Mouse (Mus musculus) kidney, adult 2 months (tissue): ENCODE results near the gene Cadps. TPM values are rescaled to one million over a fixed set of nuclear protein-coding genes. Genes with fewer than 3 reads are reported as not detected.

Source experiments
- DNase-seq: peaks from one replicate; pipeline ENCODE4 v3.0.0; 2021
- H3K27ac ChIP-seq: fragments of 200-500 bp; 2 replicates; pipeline ENCODE4 v1.5.1; 2012; ENCODE audit warnings: low read depth, low read length, control low read depth, inconsistent platforms; ENCODE audit not compliant: insufficient read depth
- H3K27me3 ChIP-seq: fragments of 200-500 bp; replicated peaks from 2 replicates; pipeline ENCODE4 v1.6.1; 2012; ENCODE audit warnings: mild to moderate bottlenecking, moderate library complexity, low read length, inconsistent platforms; ENCODE audit not compliant: control insufficient read depth, insufficient read depth
- H3K36me3 ChIP-seq: fragments of 200-500 bp; 2 replicates; pipeline ENCODE4 v1.6.1; 2012; ENCODE audit warnings: mild to moderate bottlenecking, moderate library complexity, low read length, inconsistent platforms; ENCODE audit not compliant: control insufficient read depth, insufficient read depth
- H3K4me1 ChIP-seq: fragments of 200-500 bp; 2 replicates; pipeline ENCODE4 v1.6.1; 2011; ENCODE audit warnings: low read length; ENCODE audit not compliant: control insufficient read depth, insufficient read depth
- H3K4me3 ChIP-seq: fragments of 200-500 bp; 2 replicates; pipeline ENCODE4 v1.5.1; 2011; ENCODE audit warnings: mild to moderate bottlenecking, low read depth, low read length, control low read depth; ENCODE audit not compliant: insufficient read depth
- CTCF ChIP-seq: fragments of 200-500 bp; conservative IDR thresholded peaks from 2 replicates; pipeline ENCODE4 v1.5.1; 2011; ENCODE audit warnings: low read depth, mild to moderate bottlenecking, control low read depth, low read length, moderate library complexity, mixed read lengths; ENCODE audit not compliant: insufficient read depth, insufficient read length
- POLR2A ChIP-seq: fragments of 200-500 bp; IDR thresholded peaks from one replicate; pipeline ENCODE4 v1.6.1; 2011; ENCODE audit warnings: low read depth, low read length, control low read depth
- WGBS: fragments of 180-500 bp; shearing (Covaris S2); methylation state at CpG from one replicate; pipeline ENCODE4 v1.1.7; 2018; 5-methylcytosine and 5-hydroxymethylcytosine counted together
- polyA plus RNA-seq: library from polyadenylated mRNA; depleted of rRNA; stranded (reverse); fragments of >200 nt; gene quantifications from 2 replicates; pipeline ENCODE4 v1.2.3, GENCODE M21; 2012

Cadps gene
- polyA plus RNA-seq, 1 experiment: 0.23 TPM

DNA sequence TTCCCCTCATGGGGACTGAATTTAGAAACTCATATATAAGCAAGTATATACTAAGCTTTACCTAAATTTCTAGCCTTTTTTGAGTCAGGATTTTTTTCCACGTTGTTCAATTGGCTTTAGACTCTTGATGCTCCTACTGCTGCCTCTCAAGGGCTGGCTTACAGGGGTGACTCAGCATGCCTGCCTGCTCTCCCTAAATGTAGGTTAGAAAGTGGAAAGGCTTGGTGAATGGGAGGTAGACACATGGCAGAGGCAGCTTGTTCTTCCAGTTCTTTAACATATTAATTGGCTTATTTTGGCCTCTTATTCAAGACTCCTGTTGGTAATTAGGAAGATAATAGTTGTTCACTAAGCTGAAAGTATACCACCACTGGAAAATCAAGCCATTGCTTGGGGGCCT, 132.7 kb downstream of the Cadps start:
- DNase-seq: no peak
- TF ChIP-seq CTCF (no peak), POLR2A (no peak)
- 39% methylated on average over 1 of the region's 1 CpGs for WGBS
- H3K4me1 ChIP-seq: no peaks in the 10 kb centered on the region
- H3K4me3 ChIP-seq: no peak overlapping the region
- H3K27me3 ChIP-seq: no peaks in the 10 kb centered on the region
- no peaks in the 10 kb centered on the region for H3K36me3 ChIP-seq
- no peak overlapping the region for H3K27ac ChIP-seq

DNA sequence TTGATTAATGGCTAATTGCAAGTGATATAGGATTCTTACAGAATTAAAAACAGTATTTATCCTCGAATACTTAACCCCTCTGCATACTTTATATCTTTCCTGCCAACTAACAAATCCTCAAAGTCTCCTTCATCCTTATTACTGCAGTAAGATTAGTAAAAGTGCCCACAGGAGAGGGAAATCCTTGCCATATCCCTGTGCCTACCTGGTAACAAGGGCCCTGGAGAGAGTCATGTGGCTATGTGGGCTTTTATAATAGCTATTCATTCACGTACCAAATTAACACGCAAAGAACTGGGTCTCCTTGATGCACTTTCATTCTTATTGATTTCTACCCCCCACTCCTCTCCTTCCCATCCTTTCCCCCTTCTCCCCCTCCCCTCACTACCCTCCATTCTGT, 137.9 kb downstream of the Cadps start:
- 76% methylated on average over 3 of the region's 3 CpGs for WGBS
- DNase-seq: no peak
- H3K27ac ChIP-seq: no peak overlapping the region

DNA sequence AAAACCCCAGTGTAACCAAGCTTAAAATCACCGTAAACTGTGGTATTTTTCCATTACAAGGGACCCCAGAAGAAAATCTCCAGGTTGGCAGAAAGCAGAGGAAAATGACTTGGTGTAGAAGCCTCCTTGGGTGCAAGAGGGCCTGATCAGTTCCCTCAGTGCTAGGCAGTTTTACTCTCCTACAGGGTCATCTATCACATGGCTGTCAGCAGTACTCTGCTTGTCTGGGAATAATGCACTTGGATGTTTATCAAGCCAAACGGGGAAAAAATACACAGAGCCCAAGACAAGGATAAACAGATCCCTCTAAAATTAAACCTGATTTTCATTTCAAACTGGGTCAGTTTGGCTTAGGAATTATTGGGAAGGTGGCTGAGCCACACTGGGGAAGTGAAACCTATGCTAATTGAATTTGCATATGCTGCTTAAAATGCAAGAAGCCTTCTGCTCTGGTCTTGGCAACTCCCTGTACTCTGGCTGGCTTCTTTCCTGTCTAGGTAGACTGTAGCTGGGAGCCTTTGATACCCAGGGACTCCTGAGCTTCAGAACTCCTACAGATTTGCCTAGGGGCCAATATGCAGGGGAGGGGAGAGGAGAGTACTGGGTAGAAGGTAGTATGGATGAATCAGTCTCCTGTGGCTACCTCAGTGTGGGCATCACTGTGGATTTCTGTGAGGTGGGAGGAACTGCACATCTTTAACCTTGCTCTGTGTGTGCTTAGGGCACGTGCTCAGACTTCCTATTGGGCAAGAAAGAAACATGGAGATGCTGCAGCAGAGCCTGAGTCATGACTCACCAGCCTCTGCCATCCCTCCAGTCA, 141.8 kb downstream of the Cadps start:
- no peaks in the 10 kb centered on the region for H3K36me3 ChIP-seq
- WGBS: 40% methylated on average over 3 of the region's 3 CpGs
- H3K4me1 ChIP-seq: no peaks in the 10 kb centered on the region
- H3K4me3 ChIP-seq: no peak overlapping the region
- TF ChIP-seq POLR2A (no peak), CTCF (no peak)
- no peaks in the 10 kb centered on the region for H3K27me3 ChIP-seq
- H3K27ac ChIP-seq: no peak overlapping the region
- no peak for DNase-seq

More for the DNA sequence above, 137.9 kb downstream of the Cadps start:
- TF ChIP-seq CTCF: no peak
- TF ChIP-seq POLR2A: no peak
- Histone ChIP-seq H3K36me3 (no peaks in the 10 kb centered on the region), H3K27me3 (no peaks in the 10 kb centered on the region), H3K4me1 (no peaks in the 10 kb centered on the region), H3K4me3 (no peak overlapping the region)

DNA sequence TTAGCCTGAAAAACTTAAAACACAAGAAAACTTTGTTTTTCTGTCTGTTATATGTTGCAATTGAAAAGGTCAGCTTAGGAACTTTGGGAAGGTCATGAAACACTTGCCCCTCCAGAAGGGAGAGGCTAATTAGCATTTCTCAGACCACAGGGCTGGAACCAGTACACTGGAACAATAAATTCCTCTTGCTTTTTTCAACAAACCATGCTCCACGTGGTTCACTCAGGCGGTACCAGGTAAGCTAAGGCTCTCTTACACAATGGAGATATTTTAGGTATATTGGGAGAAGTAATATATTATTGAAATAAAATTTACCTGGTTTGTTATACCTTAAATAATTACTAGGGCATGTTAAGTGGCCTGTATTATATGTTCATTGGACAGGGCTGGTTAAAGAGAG, 161.4 kb downstream of the Cadps start:
- no peak for TF ChIP-seq POLR2A
- no peak for TF ChIP-seq CTCF
- WGBS: 42% methylated on average over 2 of the region's 2 CpGs
- Histone ChIP-seq H3K27ac (no peak overlapping the region), H3K4me3 (no peak overlapping the region), H3K4me1 (no peaks in the 10 kb centered on the region), H3K27me3 (no peaks in the 10 kb centered on the region), H3K36me3 (no peaks in the 10 kb centered on the region)
- no peak for DNase-seq

DNA sequence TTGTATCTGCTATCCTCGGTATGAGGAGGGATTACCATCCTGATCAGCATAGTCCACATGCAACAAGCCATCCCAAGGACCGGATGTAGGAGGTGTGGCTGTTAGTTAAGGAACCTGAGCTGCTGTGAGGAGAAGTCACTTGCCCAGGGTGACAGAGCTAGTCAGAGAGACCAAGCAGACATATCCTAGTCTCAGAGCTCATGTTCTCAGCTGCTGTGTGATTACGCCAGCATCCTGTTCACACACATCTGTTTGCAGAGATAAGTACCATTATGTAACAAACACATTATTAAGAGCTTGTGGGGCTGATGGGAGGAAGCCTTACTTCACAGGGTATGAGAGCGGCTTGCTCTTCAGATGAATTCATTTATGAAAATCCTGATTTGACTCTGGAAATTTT, 165.5 kb downstream of the Cadps start:
- Histone ChIP-seq H3K27ac (no peak overlapping the region), H3K4me3 (no peak overlapping the region), H3K36me3 (no peaks in the 10 kb centered on the region), H3K27me3 (no peaks in the 10 kb centered on the region), H3K4me1 (no peaks in the 10 kb centered on the region)
- no peak for DNase-seq
- WGBS: 60% methylated on average over 4 of the region's 4 CpGs
- TF ChIP-seq CTCF (no peak), POLR2A (no peak)

DNA sequence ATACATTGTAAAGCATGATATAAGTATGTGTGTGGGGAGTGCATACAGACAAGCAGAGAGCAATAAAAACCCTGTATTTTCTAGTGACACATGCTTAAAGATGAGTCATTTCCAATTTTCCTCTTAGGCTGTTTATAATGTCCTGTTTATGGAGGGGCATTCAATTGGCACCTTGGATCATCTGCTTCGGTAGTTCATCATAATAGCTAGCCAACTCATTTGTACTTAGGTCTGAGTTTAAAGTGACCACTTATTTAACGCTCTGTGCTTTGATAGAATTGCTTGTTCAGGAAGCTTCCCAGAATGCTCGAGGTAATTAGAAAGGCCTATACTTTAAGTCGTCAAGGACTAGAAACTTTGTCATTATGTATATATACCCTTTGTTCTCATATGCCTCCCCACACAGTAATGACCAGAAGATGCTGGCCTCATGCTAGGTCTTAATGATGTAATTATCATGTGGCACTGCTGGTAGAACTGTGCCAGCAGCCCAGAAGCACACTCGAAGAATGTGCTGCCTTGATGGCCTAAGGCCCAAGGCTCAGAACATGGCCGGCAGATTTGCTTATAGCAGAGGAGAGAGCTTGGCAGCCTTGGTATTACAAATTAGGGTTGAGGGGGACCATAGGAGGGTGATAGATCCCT, 179.9 kb downstream of the Cadps start:
- Histone ChIP-seq H3K27ac (no peak overlapping the region), H3K4me1 (no peaks in the 10 kb centered on the region), H3K27me3 (no peaks in the 10 kb centered on the region), H3K4me3 (no peak overlapping the region), H3K36me3 (no peaks in the 10 kb centered on the region)
- 69% methylated on average over 6 of the region's 6 CpGs for whole genome bisulfite sequencing
- DNase-seq: no peak
- no peak for TF ChIP-seq POLR2A
- TF ChIP-seq CTCF: no peak

DNA sequence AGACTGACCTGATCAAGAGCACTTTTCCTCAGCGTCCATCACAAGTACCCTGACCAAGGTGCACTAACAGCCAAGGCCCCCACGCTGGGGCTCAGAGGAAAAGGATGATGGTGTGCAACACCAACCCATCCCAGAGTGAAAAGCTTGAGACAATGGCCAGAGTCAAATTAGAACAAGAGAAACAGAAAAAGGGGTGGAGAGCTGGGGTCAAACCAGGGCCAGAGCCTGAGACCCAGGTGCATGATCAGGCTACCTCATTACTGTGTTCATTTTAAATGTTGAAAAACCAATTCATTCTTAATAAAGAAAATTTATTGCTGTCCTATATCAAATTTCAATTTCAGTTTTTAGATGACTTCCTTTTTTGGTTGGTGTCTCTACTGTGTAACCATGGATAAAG, 184.1 kb downstream of the Cadps start:
- no peak for TF ChIP-seq POLR2A
- no peak for TF ChIP-seq CTCF
- 87% methylated on average over 2 of the region's 2 CpGs for WGBS
- no peaks in the 10 kb centered on the region for H3K36me3 ChIP-seq
- H3K4me1 ChIP-seq: no peaks in the 10 kb centered on the region
- no peaks in the 10 kb centered on the region for H3K27me3 ChIP-seq
- no peak overlapping the region for H3K27ac ChIP-seq
- H3K4me3 ChIP-seq: no peak overlapping the region
- DNase-seq: no peak
